Mouse (Mus musculus): ENCODE measurements around the gene Coro1c.

The Coro1c gene

DNA sequence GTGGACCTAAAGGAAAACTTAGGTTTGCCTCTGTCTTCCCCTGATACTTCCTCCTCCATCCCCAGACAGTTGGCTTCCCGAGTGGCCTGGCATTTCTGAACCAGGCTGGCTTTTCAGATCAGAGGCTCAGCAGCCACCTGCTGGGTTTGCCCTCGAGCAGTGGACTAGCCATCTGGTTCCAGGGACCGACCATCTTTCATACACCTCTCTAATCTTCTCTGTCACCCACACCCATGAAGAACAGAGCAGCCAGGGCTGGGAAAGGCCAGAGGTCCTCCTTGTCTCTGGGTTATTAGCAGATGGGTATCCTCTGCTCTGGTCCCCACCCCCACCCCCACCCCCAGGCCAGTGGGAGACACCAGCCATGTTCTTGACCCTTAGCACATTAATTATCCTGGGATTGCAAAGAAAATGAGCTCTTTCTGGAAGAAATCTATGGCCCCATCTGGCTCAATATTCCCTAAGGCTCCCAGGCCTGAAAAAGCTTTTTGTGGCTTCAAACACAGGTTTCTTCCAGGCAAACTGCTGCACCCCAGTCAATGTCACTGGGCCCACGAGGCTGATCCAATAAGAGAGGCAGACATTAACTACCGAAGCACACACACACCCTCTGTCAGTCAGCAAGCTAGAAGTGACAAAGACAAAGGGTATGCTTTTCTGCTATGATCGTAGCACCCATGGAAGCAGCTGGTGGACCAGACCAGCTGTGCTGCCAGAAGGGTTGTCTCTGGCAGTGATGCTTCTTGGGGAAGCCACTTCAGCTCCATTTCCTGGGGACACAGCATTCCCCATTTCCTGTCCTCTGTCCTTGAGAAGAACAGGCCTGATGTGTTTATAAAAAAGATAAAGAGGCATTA lies 13.0 kb upstream of the Coro1c start:
- DNase-seq: no peak

DNA sequence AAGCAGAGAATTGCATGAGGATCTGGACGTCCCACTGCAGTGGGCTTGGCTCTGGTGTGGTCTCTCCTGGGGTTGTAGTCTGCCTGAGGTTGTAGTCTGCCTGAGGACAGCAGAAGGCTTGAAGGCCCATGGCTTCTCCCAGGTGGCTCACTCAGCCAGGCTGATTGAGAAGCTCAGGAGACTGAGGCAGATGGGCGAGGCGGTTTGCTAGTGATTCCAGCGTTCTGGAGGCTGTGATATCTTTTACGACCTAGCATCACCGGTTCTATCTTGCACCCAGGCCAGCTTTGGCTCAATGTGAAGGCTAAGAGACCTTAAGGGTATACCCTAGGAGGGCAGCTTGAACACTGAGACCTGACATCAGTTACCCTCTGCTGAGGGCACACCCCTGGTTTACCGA lies 10.5 kb upstream of the Coro1c start:
- no peak for DNase-seq

DNA sequence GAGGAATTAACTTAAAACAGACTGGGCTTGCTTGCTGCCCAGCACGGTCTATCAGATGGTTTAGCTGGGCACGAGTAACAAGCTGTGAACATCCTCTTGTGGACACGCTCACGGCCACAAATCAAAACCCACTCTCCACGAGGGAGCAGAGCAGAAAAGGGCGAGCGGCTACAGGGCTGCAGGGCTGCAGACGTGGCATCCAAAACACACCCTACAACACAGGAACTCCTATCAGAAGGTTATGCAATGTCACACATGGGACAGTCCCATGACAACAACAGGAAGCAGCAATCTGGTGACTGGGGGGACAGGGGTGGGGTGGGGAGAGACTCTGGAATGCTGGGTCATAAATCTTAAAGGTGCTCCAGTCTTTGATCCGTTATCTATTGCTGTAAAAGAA lies 10.1 kb upstream of the Coro1c start:
- DNase-seq: peak; percentile 52

DNA sequence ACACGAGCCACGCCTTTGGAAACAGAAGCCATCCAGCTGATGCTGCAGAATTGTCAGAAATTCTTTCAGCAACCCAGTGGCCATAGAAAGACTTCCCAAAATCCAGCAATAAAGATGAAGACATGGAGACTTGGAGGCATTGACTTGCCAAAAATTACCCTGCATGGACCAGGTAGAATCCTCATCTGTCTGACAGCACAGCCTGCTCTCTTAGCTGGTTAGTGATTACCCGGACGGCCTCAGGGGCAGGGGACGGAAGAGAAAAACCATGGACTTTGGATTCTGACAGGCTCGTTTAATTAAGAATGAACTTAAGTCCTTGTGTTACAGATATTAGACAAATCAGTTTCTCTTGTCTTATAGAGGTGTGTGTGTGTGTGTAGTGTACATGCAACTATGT lies 2.1 kb upstream of the Coro1c start:
- DNase-seq: peak; percentile 47

DNA sequence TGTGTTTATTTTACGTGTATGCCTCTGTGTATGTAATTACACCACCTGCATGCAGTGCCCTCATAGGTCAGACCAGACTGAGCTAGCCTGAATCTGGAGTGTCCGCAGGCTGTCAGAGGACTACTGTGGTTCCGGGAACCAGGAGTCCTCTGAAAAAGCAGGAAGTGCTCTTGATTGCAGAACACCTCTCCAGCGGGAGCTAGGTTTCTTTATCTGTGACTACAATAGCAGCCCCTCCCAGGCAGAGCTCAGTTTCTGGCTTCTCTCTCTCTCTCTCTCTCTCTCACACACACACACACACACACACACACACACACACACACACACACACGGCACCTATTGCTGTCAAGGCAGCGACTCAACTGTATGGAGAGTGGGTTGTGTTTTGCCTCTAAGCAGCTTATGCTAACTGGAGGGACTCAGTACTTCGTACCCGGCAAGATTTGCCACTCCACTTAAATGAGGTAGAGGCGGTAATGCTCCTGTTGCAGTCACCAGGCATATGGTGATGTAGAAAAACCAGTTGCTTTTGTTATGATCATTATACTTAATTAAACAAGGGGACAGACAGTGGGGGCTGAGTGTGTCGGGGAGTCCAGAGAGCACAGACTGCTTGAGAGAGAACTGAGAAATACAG lies 1.6 kb upstream of the Coro1c start:
- no peak for DNase-seq

DNA sequence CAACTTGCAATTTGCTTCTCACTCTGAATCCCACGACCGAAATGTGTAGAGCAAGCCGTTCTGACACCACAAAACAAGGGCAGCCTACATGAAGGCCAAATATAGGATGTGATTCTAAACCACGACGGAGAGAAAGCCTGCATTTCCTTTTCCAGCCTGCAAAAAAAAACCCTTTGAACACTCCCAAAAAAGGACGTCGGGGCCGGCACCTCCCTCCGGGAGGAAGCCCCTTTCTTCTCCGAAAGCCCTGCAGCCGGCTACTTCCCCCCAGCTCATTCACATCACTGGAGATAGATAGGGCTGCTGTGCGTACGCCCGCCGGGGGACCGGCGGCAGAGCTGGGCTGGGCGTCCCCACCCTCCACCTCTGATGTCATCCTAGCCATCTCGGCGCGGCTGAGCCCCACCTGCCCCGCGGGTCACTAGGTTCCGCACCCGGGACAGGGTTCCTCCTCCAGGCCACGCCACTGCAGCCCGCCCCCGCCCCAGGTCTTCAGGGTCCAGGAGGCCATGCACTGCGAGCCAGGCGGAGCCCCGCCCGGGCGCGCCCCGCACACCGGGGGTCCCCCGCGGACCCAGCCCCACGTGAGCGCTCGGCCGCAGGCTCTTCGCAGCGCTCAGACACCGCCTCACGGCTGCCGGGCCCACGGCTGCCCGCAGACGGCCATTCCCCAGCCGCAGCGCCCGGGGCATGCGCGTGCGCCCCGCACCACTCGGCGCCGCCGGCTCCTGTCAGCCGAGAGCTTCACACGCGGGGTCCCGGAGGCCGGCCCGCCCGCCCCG lies 581 bp downstream of the Coro1c start:
- DNase-seq: peak; percentile 77

DNA sequence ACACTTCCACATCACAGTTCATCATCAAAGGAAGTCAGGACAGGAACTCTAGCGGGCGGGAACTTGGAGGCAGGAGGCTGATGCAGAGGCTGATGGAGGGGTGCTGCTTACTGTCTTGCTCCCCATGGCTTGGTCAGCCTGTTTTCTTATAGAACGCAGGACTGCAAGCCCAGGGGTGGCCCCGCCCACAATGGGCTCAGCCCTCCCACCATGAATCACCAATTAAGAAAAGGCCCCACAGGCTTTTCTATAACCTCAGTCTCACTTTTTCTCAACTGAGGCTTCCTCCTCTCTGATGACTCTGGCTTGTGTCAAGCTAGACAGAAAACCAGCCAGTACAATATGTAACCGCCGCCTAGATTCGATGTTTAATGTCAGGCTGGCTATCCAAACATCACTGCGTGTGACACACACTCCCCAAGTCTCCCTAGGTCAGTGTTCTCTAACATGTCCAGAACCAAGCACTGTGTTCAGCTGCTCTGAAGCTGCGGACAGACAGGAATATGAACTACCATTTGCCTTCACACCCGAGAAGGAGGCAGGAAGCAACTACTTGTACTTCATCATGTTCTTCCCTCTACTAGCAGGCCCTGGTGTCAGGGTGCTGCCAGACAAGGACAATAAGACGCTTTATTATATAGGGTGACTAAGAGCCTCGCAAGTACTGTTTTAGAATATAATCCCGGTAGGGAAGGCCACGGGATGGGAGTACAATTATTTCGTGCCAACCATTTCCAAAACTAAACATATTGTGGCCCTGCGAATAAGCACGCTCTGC lies 1.4 kb downstream of the Coro1c start:
- peak; percentile 72 for DNase-seq

DNA sequence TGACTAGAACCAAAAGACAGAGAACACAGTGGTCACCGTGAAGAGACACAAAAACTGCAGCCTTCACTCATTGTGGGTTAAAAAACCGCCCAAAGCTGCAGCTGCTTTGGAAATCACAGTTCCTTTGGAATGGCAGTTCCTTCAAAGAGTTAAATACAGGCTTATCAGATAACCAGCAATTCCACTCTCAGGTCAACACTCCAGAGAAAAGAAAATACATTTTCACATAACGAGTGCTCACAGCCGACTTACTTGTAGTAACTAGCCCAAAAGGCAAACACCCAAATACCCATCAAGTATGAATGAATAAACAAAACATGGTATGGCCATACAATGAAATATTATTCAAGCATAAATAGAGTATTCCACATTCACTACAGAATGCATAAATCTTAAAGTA lies 3.6 kb downstream of the Coro1c start:
- no peak for DNase-seq

DNA sequence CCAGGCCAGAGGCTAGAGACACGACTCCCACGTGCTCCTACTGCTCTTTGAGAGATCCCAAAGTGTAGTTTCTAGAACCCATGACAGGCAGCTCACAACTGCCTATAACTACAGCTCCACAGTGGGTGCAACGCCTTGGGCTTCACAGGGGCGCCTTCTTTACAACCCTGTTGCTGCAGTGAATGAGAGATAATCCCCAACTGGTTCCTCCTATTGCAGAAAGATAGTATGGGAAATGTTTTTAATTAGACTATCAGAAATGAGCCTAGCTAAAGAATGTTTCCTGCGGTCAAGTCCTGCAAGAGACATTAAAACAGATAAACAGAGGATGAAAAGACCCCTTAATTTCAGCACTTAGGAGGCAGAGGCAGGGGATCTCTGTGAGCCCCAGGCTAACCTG lies 5.6 kb downstream of the Coro1c start:
- no peak for DNase-seq

DNA sequence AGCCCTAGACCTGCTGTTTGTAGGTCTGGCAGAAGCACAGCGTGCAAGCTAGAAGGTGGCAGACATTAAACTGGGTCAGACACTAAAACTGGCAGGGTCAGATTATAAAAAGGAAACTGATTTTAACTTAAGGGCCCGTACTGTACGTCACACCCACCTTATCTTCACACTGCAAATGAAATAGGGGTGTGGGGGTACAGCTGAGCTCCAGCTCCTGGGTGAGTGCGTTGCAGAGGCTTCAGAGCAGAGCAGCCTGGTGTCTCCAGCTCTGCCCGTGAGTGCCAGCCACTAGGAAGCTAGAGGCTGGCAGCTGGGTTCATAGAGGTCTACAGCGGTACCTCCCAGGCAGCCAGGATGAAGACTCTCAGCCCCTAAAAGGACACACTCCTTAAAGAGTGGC lies 6.5 kb downstream of the Coro1c start:
- DNase-seq: no peak

DNA sequence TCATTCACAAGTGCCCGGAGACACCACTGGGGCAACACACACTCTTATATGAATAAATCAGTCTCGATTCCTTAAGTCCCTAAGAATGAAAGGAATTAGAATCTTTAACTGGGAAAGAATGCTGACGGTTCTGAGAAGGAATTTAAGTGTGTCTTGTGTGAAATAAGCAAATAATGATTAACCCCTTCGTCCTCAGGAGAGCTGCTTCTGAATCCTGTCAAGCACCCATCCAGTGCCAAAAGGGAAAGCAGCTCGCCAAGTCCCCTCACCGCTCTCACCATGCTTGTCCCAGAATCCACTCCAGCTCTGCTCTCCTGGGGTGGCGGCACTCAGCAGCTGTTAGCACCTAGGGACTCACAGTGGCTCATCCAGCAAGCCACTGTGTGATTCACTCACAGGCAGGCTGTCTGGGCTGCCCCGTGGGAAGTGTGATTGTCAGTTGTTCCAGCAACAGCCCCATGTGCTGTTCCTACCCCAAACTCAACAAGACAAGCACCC lies 7.4 kb downstream of the Coro1c start:
- no peak for DNase-seq

DNA sequence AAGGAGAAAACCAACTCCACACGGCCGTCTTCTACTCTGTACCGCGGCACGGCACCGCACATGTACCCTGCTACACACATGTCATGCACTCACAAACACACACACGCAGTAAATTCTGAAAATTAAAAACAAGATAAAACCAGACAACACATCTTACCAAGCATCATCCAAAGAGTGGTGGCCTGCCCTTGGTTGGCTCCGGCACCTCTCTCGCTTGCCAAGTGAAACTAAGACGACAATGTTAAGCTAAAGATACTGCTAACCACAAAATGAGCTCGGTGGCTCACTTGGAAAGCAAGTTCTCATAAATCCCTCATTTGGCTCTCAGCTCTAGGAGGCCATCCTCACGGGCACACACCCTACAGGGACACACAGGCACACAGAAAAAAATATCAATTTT lies 9.0 kb downstream of the Coro1c start:
- DNase-seq: no peak

DNA sequence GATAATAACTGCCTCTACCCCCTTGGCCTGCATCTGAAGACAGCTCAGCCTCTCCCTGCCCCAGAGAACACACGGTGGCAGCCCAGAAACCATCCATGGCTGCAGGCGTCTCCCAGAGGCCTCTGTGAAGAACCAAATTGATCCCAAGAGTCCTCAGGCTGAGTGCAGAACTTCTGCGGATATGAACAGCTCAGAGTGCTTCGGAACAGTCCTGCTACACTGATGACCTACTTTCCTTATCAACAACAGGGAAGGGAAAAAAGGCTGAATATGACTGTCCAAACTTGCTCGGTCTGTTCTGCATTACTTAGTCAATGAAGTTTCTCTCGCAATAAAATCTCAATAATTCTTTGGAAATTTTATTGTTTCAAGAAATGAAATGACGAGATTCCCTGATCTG lies 16.6 kb downstream of the Coro1c start:
- no peak for DNase-seq

DNA sequence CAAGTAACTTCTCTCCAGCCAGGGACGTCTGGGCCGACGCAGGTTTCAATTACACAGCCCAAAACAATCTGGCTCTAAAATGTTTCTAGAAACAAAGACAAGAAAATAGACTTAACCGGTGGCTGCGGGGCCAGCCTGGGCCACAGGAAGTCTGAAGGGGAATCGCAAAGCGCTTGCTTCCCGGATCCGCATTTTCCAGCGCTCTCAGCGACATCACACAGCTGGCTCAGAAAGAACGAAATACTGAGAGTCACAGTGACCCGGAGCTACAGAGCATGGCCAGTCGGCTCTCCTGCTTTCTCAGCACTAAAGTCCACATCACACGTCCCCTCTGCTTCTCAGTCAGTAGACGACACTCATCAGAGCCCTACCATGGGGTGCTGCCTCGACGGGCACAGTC lies 17.7 kb downstream of the Coro1c start:
- peak; percentile 80 for DNase-seq

DNA sequence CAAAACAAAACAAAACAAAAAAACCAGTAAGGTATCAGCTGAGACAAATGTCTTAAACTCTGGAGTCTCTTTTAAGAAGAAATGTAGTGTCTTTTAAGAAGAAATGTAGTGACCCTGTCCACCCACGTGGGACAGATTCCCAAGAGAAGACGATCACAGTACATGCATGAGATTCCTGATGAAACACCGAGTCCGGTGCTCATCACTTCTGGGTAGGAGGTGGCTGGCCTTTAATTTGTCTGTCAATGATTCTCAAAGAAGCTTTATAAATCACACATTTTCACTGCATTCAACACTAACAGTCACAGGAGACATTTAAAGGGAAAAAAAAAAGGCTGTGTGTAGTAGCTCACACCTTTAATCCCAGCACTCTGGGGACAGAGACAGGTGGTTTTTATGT lies 18.6 kb downstream of the Coro1c start:
- no peak for DNase-seq

DNA sequence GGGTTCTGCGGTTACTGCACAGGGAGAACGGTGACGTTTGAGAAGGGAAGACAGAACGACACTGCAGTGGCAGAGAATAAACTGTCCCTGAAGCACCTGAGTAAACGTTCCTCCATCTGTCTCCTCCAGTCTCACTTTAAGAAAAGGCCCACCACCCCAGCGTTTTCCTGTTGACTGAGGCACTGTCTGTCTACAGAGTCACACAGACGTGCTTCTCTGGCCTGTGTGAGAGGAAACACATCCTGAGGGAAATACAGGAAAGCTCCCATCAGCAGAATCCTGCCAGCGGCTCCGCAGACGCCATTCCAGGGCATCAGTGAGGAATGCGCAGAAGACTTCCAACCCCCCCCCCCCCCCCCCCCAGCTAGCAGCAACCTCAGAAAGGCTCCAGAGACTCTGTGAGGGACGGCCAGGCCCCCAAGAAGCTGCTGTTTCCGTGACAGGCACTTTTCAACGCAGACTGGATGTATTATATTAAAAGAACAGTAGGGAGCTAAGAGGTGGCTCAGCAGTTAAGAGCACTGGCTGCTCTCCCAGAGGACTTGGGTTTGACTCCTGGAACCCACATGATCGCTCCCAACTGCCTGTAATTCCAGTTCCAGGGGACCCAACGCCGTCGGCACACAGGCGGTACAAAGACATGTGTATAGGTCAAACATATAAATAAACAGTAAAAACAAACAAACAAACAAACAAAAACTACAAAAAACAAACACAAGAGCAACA lies 19.2 kb downstream of the Coro1c start:
- DNase-seq: peak; percentile 78

DNA sequence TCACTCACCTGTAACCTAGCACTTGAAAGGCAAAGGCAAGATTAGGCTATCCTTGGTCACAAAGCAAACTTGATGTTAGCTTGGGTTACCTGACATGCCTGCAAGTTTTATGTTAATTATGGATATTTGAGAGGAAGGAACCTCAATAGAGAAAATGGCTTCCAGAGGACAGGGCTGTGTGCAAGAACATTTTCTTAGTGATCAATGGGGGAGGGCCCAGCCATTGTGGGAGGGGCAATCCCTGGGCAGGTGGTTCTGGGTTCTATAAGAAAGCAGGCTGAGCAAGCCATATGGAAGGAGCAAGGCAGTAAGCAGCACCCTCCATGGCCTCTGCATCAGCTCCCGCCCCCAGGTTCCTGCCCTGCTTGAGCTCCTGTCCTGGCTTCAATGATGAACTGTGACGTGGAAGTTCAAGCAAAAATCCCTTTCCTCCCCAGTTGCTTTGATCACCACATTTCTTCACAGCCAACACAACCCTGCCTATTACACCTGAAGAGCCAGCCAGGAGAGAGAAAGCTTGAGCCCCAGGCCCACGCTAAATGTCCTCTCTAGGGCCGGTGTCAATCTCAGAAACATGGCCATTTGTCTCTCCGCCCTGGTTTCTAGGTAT lies 20.3 kb downstream of the Coro1c start:
- no peak for DNase-seq

DNA sequence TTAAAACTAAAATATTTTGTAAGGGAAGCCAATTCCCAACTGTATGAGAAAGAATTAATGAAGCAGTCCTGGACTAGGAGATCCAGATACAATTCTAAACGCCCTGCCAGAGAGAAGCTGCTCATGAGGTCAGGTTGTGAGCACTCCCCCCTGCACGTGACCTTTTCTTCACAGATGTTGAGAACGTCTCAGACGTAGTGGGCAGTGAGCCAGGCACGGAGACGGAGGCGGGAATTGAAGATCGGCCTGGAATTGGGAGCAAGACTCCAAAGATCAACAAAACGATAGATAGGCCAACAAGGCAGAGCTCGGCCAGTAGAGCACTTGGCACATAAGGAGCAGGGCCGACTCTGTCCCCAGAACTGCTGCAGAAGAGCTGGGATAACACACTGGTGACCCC lies 21.4 kb downstream of the Coro1c start:
- peak; percentile 82 for DNase-seq

DNA sequence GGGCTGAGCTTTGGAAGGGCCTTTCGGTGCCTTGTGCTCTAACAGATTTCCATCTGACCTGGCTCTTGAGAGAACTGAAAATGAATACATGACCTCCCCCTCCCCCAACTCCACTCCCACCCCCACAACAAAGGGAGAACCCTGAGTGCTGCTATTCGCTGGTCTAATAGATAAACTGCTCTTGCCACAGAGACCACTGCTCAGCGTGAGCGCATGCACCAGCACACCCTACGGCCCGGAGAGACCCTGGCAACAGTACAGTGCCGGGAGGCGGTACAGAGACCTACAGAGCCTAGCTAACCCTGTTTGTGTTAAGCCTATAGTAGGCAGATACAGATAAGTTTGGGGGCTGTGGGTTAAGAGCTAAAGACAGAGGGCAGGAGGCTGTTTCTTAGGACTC lies 22.9 kb downstream of the Coro1c start:
- no peak for DNase-seq

DNA sequence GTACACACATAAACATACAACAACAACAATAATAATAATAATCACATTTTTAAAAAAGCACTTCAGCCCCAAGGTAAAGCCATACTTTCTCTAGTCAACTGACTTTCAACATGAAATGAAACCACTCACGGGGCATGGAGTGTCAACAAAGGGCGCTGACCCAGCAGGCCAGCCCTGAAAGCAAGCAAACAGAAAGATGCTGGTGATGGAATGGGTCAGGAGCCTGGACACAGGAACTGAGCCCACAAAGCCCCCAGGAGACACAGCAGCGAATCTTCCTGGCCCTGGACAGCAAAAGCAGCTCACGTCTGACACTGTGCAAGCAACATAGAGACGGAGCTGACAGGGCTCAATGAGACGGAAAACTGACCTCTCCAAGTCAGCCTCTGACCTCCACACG lies 23.8 kb downstream of the Coro1c start:
- no peak for DNase-seq

DNA sequence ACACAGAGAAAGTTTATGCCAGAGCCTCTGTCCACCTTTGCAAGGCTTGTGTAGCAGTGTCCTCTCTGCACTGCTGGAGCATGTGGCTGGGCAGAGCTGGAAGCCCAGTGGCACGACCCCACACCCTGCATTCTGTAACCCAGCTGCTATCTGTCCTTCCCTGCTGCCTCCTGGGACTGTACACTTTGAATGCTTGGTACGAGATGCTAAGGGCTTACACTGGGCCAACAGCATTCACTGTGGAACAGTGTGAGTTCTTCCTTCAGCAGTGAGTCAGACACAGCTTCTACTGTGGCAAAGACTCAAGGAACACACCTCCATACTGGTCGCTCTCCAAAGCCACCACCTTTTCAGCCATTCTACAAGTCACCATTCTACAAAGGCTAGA lies 25.2 kb downstream of the Coro1c start:
- DNase-seq: no peak
